Mouse (Mus musculus) CH12.LX (cell line): Measurements from ENCODE around the gene Igsf8.

ENCODE experiments used
- CTCF ChIP-seq, 2 experiments: IDR thresholded peaks in 1 of 2; conservative IDR thresholded peaks in 1 of 2; 2 replicates each; pipeline ENCODE4 v1.5.1; 2011 to 2012; ENCODE audit warnings: low read depth in 2 of 2, low read length in 2 of 2, improper control_type of control experiment in 1 of 2, inconsistent platforms in 1 of 2, mild to moderate bottlenecking in 1 of 2, moderate library complexity in 1 of 2
- POLR2A ChIP-seq: IDR thresholded peaks from 2 replicates; pipeline ENCODE4 v1.6.1; 2011; ENCODE audit warnings: low read depth, mild to moderate bottlenecking, improper control_type of control experiment, low read length

DNA sequence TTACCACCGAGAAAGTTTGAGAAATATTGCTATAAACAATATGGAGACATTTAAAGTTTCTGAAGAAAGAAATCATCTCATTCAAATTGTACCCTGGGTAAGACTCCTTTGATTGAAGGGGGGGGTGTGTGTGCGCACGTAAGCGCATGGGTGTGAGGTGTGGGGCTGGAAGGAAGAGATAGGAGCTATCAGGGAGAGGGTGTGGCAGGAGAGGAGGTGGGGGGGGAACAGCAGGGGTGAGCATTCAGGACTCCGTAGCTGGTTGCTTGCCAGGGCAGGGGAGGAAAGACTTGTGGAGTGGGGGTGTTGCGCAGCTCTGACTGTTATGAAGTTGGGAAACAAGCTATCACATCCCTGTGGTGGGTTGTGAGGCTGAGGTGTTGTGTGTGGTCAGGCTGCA is 43.0 kb downstream of the Igsf8 start:
- TF ChIP-seq CTCF (conservative IDR thresholded peaks at IDR 0.05 in 1 of 2, IDR thresholded peaks at IDR 0.05 in 1 of 2; ENCODE audit: low read depth in 2 of 2, low read length in 2 of 2) (no peak), POLR2A (no peak)
